ENCODE assay signal across 8 mouse cellular contexts in genomic region chr13:43615577-43616254, GRCm38 (mm10). TPM values are rescaled to one million over a fixed set of nuclear protein-coding genes. Genes with fewer than 3 reads are reported as not detected.
DNase-seq lines count a peak whose midpoint lies in the region; ATAC-seq lines count a peak whose summit lies in the region.

Gene Rnf182, plus strand, starts transcription at chr13:43615710.

- peak within 1 kb of the TSS; percentile 77 for H3K4me3 ChIP-seq in hindbrain, embryonic 13.5 days

- no peaks in the 10 kb centered on the region for H3K27me3 ChIP-seq in hindbrain, embryonic 13.5 days

- no peaks in the 10 kb centered on the region for H3K36me3 ChIP-seq in hindbrain, embryonic 13.5 days

- H3K9ac ChIP-seq in hindbrain, embryonic 13.5 days, result peak within 1 kb of the TSS; percentile 89

- peak; percentile 74 for DNase-seq in WW6 (ENCODE audit: low read depth, low spot score)
- peak; percentile 86 to 92 for DNase-seq in cerebellum, postnatal 10 days
- DNase-seq in frontal cortex, postnatal 25 days (ENCODE audit: low spot score in 2 of 2), result peak; percentile 39 to 54
- peak; percentile 76 to 84 for DNase-seq in layer of hippocampus, postnatal 36 days
- DNase-seq in lung, postnatal 10 days, result peak; percentile 77
- peak; percentile 92 for DNase-seq in retina, embryonic 14.5 days (ENCODE audit: low spot score)
- DNase-seq in urinary bladder, postnatal 25 days (ENCODE audit: low spot score), result peak; percentile 48

- peak within 1 kb of the TSS; percentile 88 for H3K27ac ChIP-seq in hindbrain, embryonic 13.5 days

- ATAC-seq in hindbrain, embryonic 13.5 days (ENCODE audit: low FRiP score), result peak; percentile 93

- under 1% methylated on average over 42 of the region's 58 CpGs for WGBS in hindbrain, embryonic 13.5 days

- peak within 1 kb of the TSS; percentile 70 for H3K4me2 ChIP-seq in hindbrain, embryonic 13.5 days

- peaks cover 37% of the 10 kb centered on the region for H3K4me1 ChIP-seq in hindbrain, embryonic 13.5 days (replicated peaks)

- H3K9me3 ChIP-seq in hindbrain, embryonic 13.5 days, result no peaks in the 10 kb centered on the region

RNA-seq across cellular contexts. Expression of gene Rnf182, which starts in this region (rescaled TPM):
- polyA plus RNA-seq in hindbrain, embryonic 13.5 days (2015; fragmentation: Nextera tagmentation; extraction: Ambion mirVana), result 34.0 and 36.1 TPM in 2 replicates
- 10 to 100 TPM; 35.1 to 39.8 TPM for total RNA-seq in layer of hippocampus, postnatal 36 days (2021)

Comparison
In these comparisons a context has a peak if more than half of its experiments do, and no peak if none do; other contexts are left out.
1. Peak in every context shown above with its lines: DNase-seq, ATAC-seq, H3K4me3 ChIP-seq and H3K27ac ChIP-seq.